Mouse (Mus musculus): ENCODE measurements around the gene Mrpl53.

GRCm38 (mm10) chr6:83098411-83098810 lies 10.4 kb upstream of the Mrpl53 start:
- no peak for TF ChIP-seq CTCF (IDR thresholded peaks at IDR 0.05; ENCODE audit: control insufficient read depth, insufficient read depth, insufficient read length)
- no peak for TF ChIP-seq USF1 (IDR thresholded peaks at IDR 0.05; ENCODE audit: low read depth)
- TF ChIP-seq MYOD1 (IDR thresholded peaks at IDR 0.05; ENCODE audit: control insufficient read depth, insufficient read length, low read depth): no peak
- no peak for TF ChIP-seq MAX (IDR thresholded peaks at IDR 0.05)

Measured in C2C12 (cell line).